Mouse (Mus musculus) CH12.LX (cell line): ENCODE results near the gene Psmb7. TPM values are rescaled to one million over a fixed set of nuclear protein-coding genes. Genes with fewer than 3 reads are reported as not detected.

Source experiments
- DNase-seq: peaks from one replicate; pipeline ENCODE4 v3.0.0-alpha.2; 2013; ENCODE audit errors: extremely low read depth
- H3K27ac ChIP-seq: 2 replicates; pipeline ENCODE4 v1.5.1; 2012; ENCODE audit warnings: low read depth, mild to moderate bottlenecking, control low read depth, moderate library complexity; ENCODE audit not compliant: insufficient read depth
- H3K27me3 ChIP-seq: replicated peaks from 2 replicates; pipeline ENCODE3; 2012; ENCODE audit warnings: inconsistent platforms
- H3K36me3 ChIP-seq, 2 experiments: replicated peaks in 1 of 2; 2 replicates each; pipeline versions ENCODE3 to v1.6.1; 2012; ENCODE audit warnings: inconsistent platforms in 1 of 2, low read length in 1 of 2, mild to moderate bottlenecking in 1 of 2, mixed read lengths in 1 of 2, moderate library complexity in 1 of 2; ENCODE audit not compliant: control insufficient read depth in 1 of 2, insufficient read depth in 1 of 2
- H3K4me1 ChIP-seq, 2 experiments: 2 replicates each; pipeline ENCODE4 v1.6.1; 2012; ENCODE audit warnings: inconsistent platforms in 1 of 2, moderate library complexity in 1 of 2; ENCODE audit not compliant: insufficient read depth in 2 of 2, control insufficient read depth in 1 of 2
- H3K4me2 ChIP-seq: 2 replicates; pipeline ENCODE4 v1.6.1; 2012; ENCODE audit warnings: low read depth, mild to moderate bottlenecking, control low read depth; ENCODE audit not compliant: poor library complexity, insufficient read depth, severe bottlenecking
- H3K4me3 ChIP-seq, 3 experiments: fragments of 150-350 bp in 1 of 3; sonication (generic) in 1 of 3; replicated peaks in 1 of 3; 2 replicates each; pipeline versions ENCODE3 to v1.5.1; 2011 to 2012; ENCODE audit warnings: low read depth in 2 of 3, low read length in 2 of 3, mild to moderate bottlenecking in 2 of 3, moderate library complexity in 2 of 3, control low read depth in 1 of 3, improper control_type of control experiment in 1 of 3, inconsistent platforms in 1 of 3, mixed read lengths in 1 of 3; ENCODE audit not compliant: poor library complexity in 1 of 3
- H3K79me2 ChIP-seq: replicated peaks from 2 replicates; pipeline ENCODE4 v1.6.1; 2012; ENCODE audit warnings: mild to moderate bottlenecking, moderate library complexity; ENCODE audit not compliant: control insufficient read depth, poor library complexity, insufficient read depth, severe bottlenecking; ENCODE audit errors: extremely low read depth
- H3K9ac ChIP-seq: 2 replicates; pipeline ENCODE4 v1.6.1; 2012; ENCODE audit warnings: low read depth, mild to moderate bottlenecking, control low read depth, moderate library complexity; ENCODE audit not compliant: insufficient read depth
- H3K9me3 ChIP-seq: replicated peaks from 2 replicates; pipeline ENCODE3; 2012; ENCODE audit warnings: low read length, inconsistent platforms, mixed read lengths
- CHD2 ChIP-seq: IDR thresholded peaks from 2 replicates; pipeline ENCODE4 v1.6.1; 2011; ENCODE audit warnings: low read length, improper control_type of control experiment
- CTCF ChIP-seq, 2 experiments: IDR thresholded peaks in 1 of 2; conservative IDR thresholded peaks in 1 of 2; 2 replicates each; pipeline ENCODE4 v1.5.1; 2011 to 2012; ENCODE audit warnings: low read depth in 2 of 2, low read length in 2 of 2, improper control_type of control experiment in 1 of 2, inconsistent platforms in 1 of 2, mild to moderate bottlenecking in 1 of 2, moderate library complexity in 1 of 2
- ETS1 ChIP-seq: conservative IDR thresholded peaks from 2 replicates; pipeline ENCODE4 v1.6.1; 2012; ENCODE audit warnings: low read depth, mild to moderate bottlenecking, inconsistent platforms, low read length, improper control_type of control experiment, moderate library complexity
- JUND ChIP-seq: conservative IDR thresholded peaks from 2 replicates; pipeline ENCODE4 v1.6.1; 2011; ENCODE audit warnings: low read depth, low read length, improper control_type of control experiment
- KAT2A ChIP-seq: IDR thresholded peaks from 2 replicates; pipeline ENCODE4 v1.6.1; 2012; ENCODE audit warnings: low read length, improper control_type of control experiment, inconsistent platforms; ENCODE audit not compliant: insufficient replicate concordance
- MAFK ChIP-seq: IDR thresholded peaks from 2 replicates; pipeline ENCODE4 v1.6.1; 2011; ENCODE audit warnings: low read length, improper control_type of control experiment; ENCODE audit not compliant: insufficient replicate concordance
- MEF2A ChIP-seq: IDR thresholded peaks from 2 replicates; pipeline ENCODE4 v1.6.1; 2014; ENCODE audit warnings: low read depth, mild to moderate bottlenecking, inconsistent platforms, low read length, improper control_type of control experiment, borderline replicate concordance
- NELFE ChIP-seq: IDR thresholded peaks from 2 replicates; pipeline ENCODE4 v1.6.1; 2011; ENCODE audit warnings: low read depth, low read length, improper control_type of control experiment
- PAX5 ChIP-seq: IDR thresholded peaks from 2 replicates; pipeline ENCODE4 v1.6.1; 2012; ENCODE audit warnings: low read length, inconsistent platforms, mixed read lengths
- POLR2A ChIP-seq: IDR thresholded peaks from 2 replicates; pipeline ENCODE4 v1.6.1; 2011; ENCODE audit warnings: low read depth, mild to moderate bottlenecking, improper control_type of control experiment, low read length
- POLR2AphosphoS2 ChIP-seq: IDR thresholded peaks from 2 replicates; pipeline ENCODE4 v1.6.1; 2011; ENCODE audit warnings: low read depth, low read length, improper control_type of control experiment
- SMC3 ChIP-seq: IDR thresholded peaks from 2 replicates; pipeline ENCODE4 v1.6.1; 2011; ENCODE audit warnings: low read depth, low read length, improper control_type of control experiment
- ZC3H11A ChIP-seq: IDR thresholded peaks from 2 replicates; pipeline ENCODE4 v1.6.1; 2012; ENCODE audit warnings: low read depth, mild to moderate bottlenecking, inconsistent platforms, low read length, improper control_type of control experiment
- ZMIZ1 ChIP-seq: IDR thresholded peaks from 2 replicates; pipeline ENCODE4 v1.6.1; 2012; ENCODE audit warnings: low read depth, mild to moderate bottlenecking, inconsistent platforms, low read length, improper control_type of control experiment
- dilution Hi-C: fragments of 300-500 bp; cut with MboI; formaldehyde crosslinking; loops from 2 replicates; pipeline ENCODE4 v1.14.3; 2020; ENCODE audit warnings: low sequenced_read_pairs; ENCODE audit not compliant: extremely low pct_unique_long_range_greater_than_20kb, extremely low pct_ligation_motif_present
- in situ Hi-C: fragments of 300-500 bp; cut with MboI; formaldehyde crosslinking; loops from 3 replicates; pipeline ENCODE4 v1.14.3; 2019; ENCODE audit warnings: low sequenced_read_pairs, low pct_ligation_motif_present, low pct_unique_long_range_greater_than_20kb, mixed read lengths
- polyA plus RNA-seq: library from polyadenylated mRNA; unstranded; fragments of >175 nt; gene quantifications from 2 replicates; pipeline ENCODE4 v1.2.1, GENCODE M21; 2012; ENCODE audit warnings: low read depth; ENCODE audit not compliant: insufficient read length
- total RNA-seq, 2 experiments: library from RNA; depleted of rRNA; stranded (reverse); fragments of 300-350 nt in 1 of 2; fragments of >200 nt in 1 of 2; gene quantifications; 2 replicates each; pipeline ENCODE4 v1.2.3; 2012 to 2014

Gene Psmb7
- total and polyA plus RNA-seq, 3 experiments = 334 to 415 (median 389) TPM

DNA sequence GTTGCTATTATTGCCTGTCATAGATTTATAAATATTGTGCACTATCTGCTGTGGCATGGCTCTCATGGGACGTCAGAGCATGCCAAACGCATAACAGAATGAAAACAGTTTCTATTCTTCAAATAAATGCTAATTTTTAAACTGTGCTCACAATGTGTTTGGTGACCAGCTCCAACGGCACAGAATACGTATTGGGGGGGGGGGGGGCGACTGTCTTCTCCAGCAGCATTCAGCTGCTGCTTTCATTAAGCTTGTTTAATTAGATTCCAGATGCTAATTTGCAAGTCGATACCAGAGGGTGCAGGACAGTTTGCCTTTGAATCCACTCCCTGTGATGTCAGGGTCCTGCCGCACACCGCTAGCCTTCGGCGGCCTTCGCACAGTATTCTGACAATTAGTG is 34.6 kb downstream of the Psmb7 start:
- Histone ChIP-seq H3K4me3 (no peak overlapping the region), H3K9me3 (no peaks in the 10 kb centered on the region), H3K79me2 (peaks cover 25% of the 10 kb centered on the region), H3K27me3 (no peaks in the 10 kb centered on the region), H3K27ac (peak overlapping the region; percentile 92; the same call in 1 of the 2 replicates), H3K36me3 (peaks cover 14 to 67% of the 10 kb centered on the region in 2 experiments), H3K4me1 (peaks cover 15 to 70% of the 10 kb centered on the region in 2 experiments)
- no peak for DNase-seq
- dilution Hi-C loops (no loop called here), in situ Hi-C loops (no loop called here)
- TF ChIP-seq ETS1 (no peak), JUND (no peak), CHD2 (no peak), MEF2A (no peak), CTCF (conservative IDR thresholded peaks at IDR 0.05 in 1 of 2, IDR thresholded peaks at IDR 0.05 in 1 of 2; ENCODE audit: low read depth in 2 of 2, low read length in 2 of 2) (no peak), PAX5 (no peak), KAT2A (no peak), SMC3 (no peak), POLR2AphosphoS2 (no peak), MAFK (no peak)
- TF ChIP-seq, all 38 proteins: peak for 0
- Histone ChIP-seq H3K9ac (no peak overlapping the region), H3K4me2 (no peak overlapping the region)

DNA sequence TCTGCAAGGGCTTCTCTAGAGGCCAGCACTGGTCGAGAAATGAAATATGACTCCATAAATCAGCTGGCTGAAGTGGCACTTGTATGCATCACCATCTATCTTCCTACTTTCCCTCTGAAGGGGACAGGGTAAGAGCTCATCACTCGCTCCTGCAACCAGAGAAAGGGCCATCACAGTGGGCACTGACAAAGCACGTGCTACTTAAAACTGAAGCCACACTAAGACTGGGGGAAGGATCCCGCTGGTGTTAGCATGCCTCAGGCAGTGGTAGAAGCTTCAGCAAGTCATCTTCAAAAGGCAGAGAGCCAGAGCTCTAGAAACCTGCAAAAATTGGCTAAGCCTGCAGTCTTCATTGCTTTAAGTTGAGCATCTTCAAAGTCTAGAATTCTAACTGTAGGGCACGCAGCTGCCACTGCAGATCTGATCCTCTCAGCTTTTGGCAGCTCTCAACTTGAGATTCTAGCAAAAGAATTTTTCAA is 35.0 kb downstream of the Psmb7 start:
- DNase-seq = no peak
- H3K9ac ChIP-seq = no peak overlapping the region
- no peak overlapping the region for H3K4me3 ChIP-seq
- H3K27ac ChIP-seq = no peak overlapping the region
- in situ Hi-C loops = no loop called here
- no peaks in the 10 kb centered on the region for H3K27me3 ChIP-seq
- H3K4me2 ChIP-seq = no peak overlapping the region
- H3K9me3 ChIP-seq = no peaks in the 10 kb centered on the region
- peaks cover 14 to 69% of the 10 kb centered on the region in 2 experiments for H3K36me3 ChIP-seq
- dilution Hi-C loops = no loop called here
- H3K4me1 ChIP-seq = peaks cover 15 to 69% of the 10 kb centered on the region in 2 experiments
- H3K79me2 ChIP-seq = peaks cover 27% of the 10 kb centered on the region
- TF ChIP-seq POLR2A = no peak
- TF ChIP-seq ZC3H11A = no peak
- no peak for TF ChIP-seq PAX5

GRCm38 (mm10) chr2:38607716-38608115 is 36.2 kb downstream of the Psmb7 start:
- H3K4me3 ChIP-seq = no peak overlapping the region
- no peak overlapping the region for H3K4me2 ChIP-seq
- no peak overlapping the region for H3K9ac ChIP-seq
- peaks cover 20 to 66% of the 10 kb centered on the region in 2 experiments for H3K36me3 ChIP-seq
- no peak overlapping the region for H3K27ac ChIP-seq
- TF ChIP-seq ETS1 = 0 out of 2 replicates have a peak, but pooled peaks have one; percentile 12
- no peak for TF ChIP-seq MEF2A
- no peak for TF ChIP-seq ZMIZ1
- TF ChIP-seq CTCF (conservative IDR thresholded peaks at IDR 0.05 in 1 of 2, IDR thresholded peaks at IDR 0.05 in 1 of 2; ENCODE audit: low read depth in 2 of 2, low read length in 2 of 2) = no peak
- TF ChIP-seq NELFE = no peak
- TF ChIP-seq PAX5 = no peak
- peaks cover 22% of the 10 kb centered on the region for H3K79me2 ChIP-seq
- in situ Hi-C loops = no loop called here
- H3K27me3 ChIP-seq = no peaks in the 10 kb centered on the region
- no peak for DNase-seq
- no peaks in the 10 kb centered on the region for H3K9me3 ChIP-seq
- peaks cover 15 to 58% of the 10 kb centered on the region in 2 experiments for H3K4me1 ChIP-seq
- dilution Hi-C loops = no loop called here
